ENCODE assay signal across 8 mouse cellular contexts in the genomic region with DNA sequence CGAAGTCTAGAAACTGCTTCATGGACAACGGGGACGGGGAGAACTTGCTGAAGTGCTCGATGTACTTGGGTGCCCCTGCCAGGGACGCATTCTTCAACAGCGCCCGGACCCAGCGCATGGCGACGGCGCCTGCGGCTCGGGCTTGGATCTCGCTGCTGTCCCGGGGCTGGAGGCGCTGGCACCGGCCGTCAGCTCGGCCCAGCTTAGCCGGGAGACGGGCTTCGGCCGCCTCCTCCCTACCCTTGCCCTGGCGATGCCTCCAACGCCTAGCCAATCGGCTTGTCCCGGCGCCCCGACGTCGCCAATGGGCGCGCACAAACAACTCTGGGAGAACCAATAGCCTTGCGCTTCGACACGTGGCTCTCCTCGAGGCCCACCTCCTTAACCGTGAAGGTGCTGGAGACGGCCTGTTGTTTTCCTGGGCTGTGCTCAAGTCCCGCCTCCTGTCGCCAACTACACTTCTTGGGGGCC. TPM values are rescaled to one million over a fixed set of nuclear protein-coding genes. Genes with fewer than 3 reads are reported as not detected.
DNase-seq lines count a peak whose midpoint lies in the region; ATAC-seq and TF ChIP-seq lines count a peak whose summit lies in the region.

A gene (minus strand): TSS at position 216 of the 471 bp plus-strand sequence.

- peak within 1 kb of the TSS; percentile 58 for H3K9ac ChIP-seq in kidney, embryonic 14.5 days (ENCODE audit: low read depth, low read length)
- H3K9ac ChIP-seq in limb, embryonic 14.5 days (ENCODE audit: low read depth, low read length, severe bottlenecking) = peak within 1 kb of the TSS; percentile 74
- H3K9ac ChIP-seq in midbrain, embryonic 16.5 days (ENCODE audit: low read depth, low read length) = peak within 1 kb of the TSS; percentile 67

- no peaks in the 10 kb centered on the region for H3K27me3 ChIP-seq in erythroblast, embryonic 14.5 days (ENCODE audit: control insufficient read depth)
- peaks cover 27% of the 10 kb centered on the region for H3K27me3 ChIP-seq in heart, embryonic 10.5 days (ENCODE audit: insufficient read depth, poor library complexity, severe bottlenecking)
- H3K27me3 ChIP-seq in kidney, embryonic 14.5 days (ENCODE audit: control insufficient read depth, insufficient read depth, low read length) = no peaks in the 10 kb centered on the region
- no peaks in the 10 kb centered on the region for H3K27me3 ChIP-seq in limb, embryonic 14.5 days (ENCODE audit: control insufficient read depth, insufficient read depth, low read length)
- H3K27me3 ChIP-seq in midbrain, embryonic 16.5 days (ENCODE audit: control insufficient read depth, insufficient read depth, low read depth, low read length) = no peaks in the 10 kb centered on the region
- no peaks in the 10 kb centered on the region for H3K27me3 ChIP-seq in spleen, adult 2 months (ENCODE audit: control insufficient read depth, insufficient read depth, low read length)

- DNase-seq in CD4-positive helper T cell, adult 2 months (ENCODE audit: low read depth, low spot score) = peak; percentile 91
- DNase-seq in brain, embryonic 18.5 days (ENCODE audit: low read depth, low spot score) = peak; percentile 94
- peak; percentile 100 for DNase-seq in heart, embryonic 10.5 days (ENCODE audit: low spot score)
- DNase-seq in limb, embryonic 14.5 days (ENCODE audit: low spot score) = peak; percentile 95
- DNase-seq in spleen, adult 2 months (ENCODE audit: low read depth in 1 of 2, low spot score in 2 of 2) = peak; percentile 87 to 91

- H3K4me3 ChIP-seq in erythroblast, embryonic 14.5 days (replicated peaks) = peak within 1 kb of the TSS; percentile 87
- peak within 1 kb of the TSS; percentile 81 for H3K4me3 ChIP-seq in heart, embryonic 10.5 days
- H3K4me3 ChIP-seq in kidney, embryonic 14.5 days (ENCODE audit: low read length) = peak within 1 kb of the TSS; percentile 65
- H3K4me3 ChIP-seq in limb, embryonic 14.5 days (replicated peaks; ENCODE audit: low read length) = peak within 1 kb of the TSS; percentile 79
- peak within 1 kb of the TSS; percentile 71 for H3K4me3 ChIP-seq in midbrain, embryonic 16.5 days (ENCODE audit: low read depth, low read length)
- peak within 1 kb of the TSS; percentile 90 for H3K4me3 ChIP-seq in spleen, adult 2 months (ENCODE audit: extremely low read depth, insufficient read depth, insufficient read length)

- H3K4me2 ChIP-seq in kidney, embryonic 14.5 days (replicated peaks; ENCODE audit: low read depth, low read length) = peak within 1 kb of the TSS; percentile 83
- H3K4me2 ChIP-seq in limb, embryonic 14.5 days (replicated peaks; ENCODE audit: low read depth, low read length, severe bottlenecking) = peak within 1 kb of the TSS; percentile 91
- peak within 1 kb of the TSS; percentile 75 for H3K4me2 ChIP-seq in midbrain, embryonic 16.5 days (ENCODE audit: low read length)

- WGBS in heart, embryonic 10.5 days = under 1% methylated on average over 41 of the region's 41 CpGs
- 0% methylated on average over 41 of the region's 41 CpGs for WGBS in kidney, embryonic 14.5 days
- WGBS in limb, embryonic 14.5 days = under 1% methylated on average over 41 of the region's 41 CpGs
- WGBS in midbrain, embryonic 16.5 days = 0% methylated on average over 41 of the region's 41 CpGs
- under 1% methylated on average over 41 of the region's 41 CpGs for WGBS in spleen, adult 2 months

- ATAC-seq in kidney, embryonic 14.5 days (ENCODE audit: low FRiP score, low TSS enrichment) = peak; percentile 96
- ATAC-seq in limb, embryonic 14.5 days (ENCODE audit: low FRiP score, low read depth) = peak; percentile 98
- peak; percentile 97 for ATAC-seq in midbrain, embryonic 16.5 days

- no peak for TF ChIP-seq CTCF in spleen, adult 2 months (IDR thresholded peaks at IDR 0.05; ENCODE audit: extremely low read depth, insufficient read depth, insufficient read length, insufficient replicate concordance)

- H3K27ac ChIP-seq in heart, embryonic 10.5 days = peak within 1 kb of the TSS; percentile 89
- H3K27ac ChIP-seq in kidney, embryonic 14.5 days (ENCODE audit: low read depth, low read length) = peak within 1 kb of the TSS; percentile 61
- H3K27ac ChIP-seq in limb, embryonic 14.5 days (replicated peaks; ENCODE audit: low read depth, low read length) = peak within 1 kb of the TSS; percentile 70
- peak within 1 kb of the TSS; percentile 47 for H3K27ac ChIP-seq in midbrain, embryonic 16.5 days (ENCODE audit: low read length)
- H3K27ac ChIP-seq in spleen, adult 2 months (ENCODE audit: insufficient read depth, low read length) = 0 out of 2 replicates have a peak within 1 kb of the TSS, but pooled peaks have one; percentile 24

- H3K4me1 ChIP-seq in erythroblast, embryonic 14.5 days (ENCODE audit: control insufficient read depth) = peaks cover 44% of the 10 kb centered on the region
- H3K4me1 ChIP-seq in heart, embryonic 10.5 days = peaks cover 25% of the 10 kb centered on the region
- peaks cover 10% of the 10 kb centered on the region; the same call in 1 of the 2 replicates for H3K4me1 ChIP-seq in kidney, embryonic 14.5 days (ENCODE audit: control insufficient read depth, insufficient read depth, low read length)
- peaks cover 12% of the 10 kb centered on the region for H3K4me1 ChIP-seq in limb, embryonic 14.5 days (ENCODE audit: control insufficient read depth, insufficient read depth, low read length)
- peaks cover 14% of the 10 kb centered on the region for H3K4me1 ChIP-seq in midbrain, embryonic 16.5 days (ENCODE audit: control insufficient read depth, insufficient read depth, low read length)
- peaks cover 3% of the 10 kb centered on the region; the same call in 1 of the 2 replicates for H3K4me1 ChIP-seq in spleen, adult 2 months (ENCODE audit: control insufficient read depth, insufficient read depth, insufficient read length)

- H3K36me3 ChIP-seq in erythroblast, embryonic 14.5 days (ENCODE audit: control insufficient read depth) = peaks cover 32% of the 10 kb centered on the region
- peaks cover 41% of the 10 kb centered on the region for H3K36me3 ChIP-seq in heart, embryonic 10.5 days
- H3K36me3 ChIP-seq in kidney, embryonic 14.5 days (ENCODE audit: control insufficient read depth, insufficient read depth, low read length) = peaks cover 6% of the 10 kb centered on the region; the same call in 1 of the 2 replicates
- peaks cover 16% of the 10 kb centered on the region for H3K36me3 ChIP-seq in limb, embryonic 14.5 days (ENCODE audit: control insufficient read depth, insufficient read depth, low read length)
- peaks cover 3% of the 10 kb centered on the region; the same call in 1 of the 2 replicates for H3K36me3 ChIP-seq in midbrain, embryonic 16.5 days (ENCODE audit: control insufficient read depth, insufficient read depth, low read length)
- H3K36me3 ChIP-seq in spleen, adult 2 months (ENCODE audit: control insufficient read depth, insufficient read depth, low read length) = no peaks in the 10 kb centered on the region

- no peak for TF ChIP-seq POLR2A in limb, embryonic 14.5 days (IDR thresholded peaks at IDR 0.05; ENCODE audit: borderline replicate concordance, extremely low read depth, insufficient read depth, insufficient read length)
- TF ChIP-seq POLR2A in spleen, adult 2 months (IDR thresholded peaks at IDR 0.05; ENCODE audit: low read depth, low read length) = peak; percentile 47; the same call in 1 of the 2 replicates

- no peaks in the 10 kb centered on the region for H3K9me3 ChIP-seq in erythroblast, embryonic 14.5 days (ENCODE audit: control insufficient read depth, low read length)
- no peaks in the 10 kb centered on the region for H3K9me3 ChIP-seq in heart, embryonic 10.5 days
- H3K9me3 ChIP-seq in kidney, embryonic 14.5 days (ENCODE audit: control insufficient read depth, low read length) = no peaks in the 10 kb centered on the region
- H3K9me3 ChIP-seq in limb, embryonic 14.5 days (ENCODE audit: control insufficient read depth, low read length) = no peaks in the 10 kb centered on the region
- no peaks in the 10 kb centered on the region for H3K9me3 ChIP-seq in midbrain, embryonic 16.5 days (replicated peaks; ENCODE audit: control insufficient read depth, low read length, poor library complexity, severe bottlenecking)

RNA-seq across cellular contexts. Expression of the gene that starts here (rescaled TPM):
- polyA plus RNA-seq in erythroblast, embryonic 14.5 days (2012) = 4.0 and 7.2 TPM in 2 replicates
- polyA plus RNA-seq in heart, embryonic 10.5 days (2016; fragmentation: Nextera tagmentation; extraction: Ambion mirVana) = 27.4 and 41.1 TPM in 2 replicates
- 30.0 and 46.5 TPM in 2 replicates for polyA plus RNA-seq in kidney, embryonic 14.5 days (2014; fragmentation: Nextera tagmentation; extraction: Ambion mirVana)
- 29.6 and 36.3 TPM in 2 replicates for polyA plus RNA-seq in limb, embryonic 14.5 days (2012; rRNA removed)
- polyA plus RNA-seq in limb, embryonic 14.5 days (2014; fragmentation: Nextera tagmentation; extraction: Ambion mirVana) = 34.9 and 38.8 TPM in 2 replicates
- polyA plus RNA-seq in midbrain, embryonic 16.5 days (2015; fragmentation: Nextera tagmentation; extraction: Ambion mirVana) = 24.1 and 27.5 TPM in 2 replicates
- 12.6 and 13.8 TPM in 2 replicates for polyA plus RNA-seq in spleen, adult 2 months (2012; rRNA removed)

Comparison
In these comparisons a context has a peak if more than half of its experiments do, and no peak if none do; other contexts are left out.
1. Peak in every context shown above with its lines: DNase-seq, ATAC-seq, H3K4me3 ChIP-seq and H3K27ac ChIP-seq.
2. H3K27ac ChIP-seq: peak in every context shown above with its lines; median percentile 89 in heart, embryonic 10.5 days; 70 in limb, embryonic 14.5 days; 61 in kidney, embryonic 14.5 days; 47 in midbrain, embryonic 16.5 days; 24 in spleen, adult 2 months.